Mouse (Mus musculus): ENCODE data around the gene Hist2h2be. TPM values are rescaled to one million over a fixed set of nuclear protein-coding genes. Genes with fewer than 3 reads are reported as not detected.
"Not testable (repeated sequence)": the region's sequence is repeated elsewhere in the genome, so short reads cannot be mapped to it uniquely, and the experiment has no call there.

The Hist2h2be gene
- polyA plus RNA-seq, 1 experiment from 2014 or later: 13.5 TPM

DNA sequence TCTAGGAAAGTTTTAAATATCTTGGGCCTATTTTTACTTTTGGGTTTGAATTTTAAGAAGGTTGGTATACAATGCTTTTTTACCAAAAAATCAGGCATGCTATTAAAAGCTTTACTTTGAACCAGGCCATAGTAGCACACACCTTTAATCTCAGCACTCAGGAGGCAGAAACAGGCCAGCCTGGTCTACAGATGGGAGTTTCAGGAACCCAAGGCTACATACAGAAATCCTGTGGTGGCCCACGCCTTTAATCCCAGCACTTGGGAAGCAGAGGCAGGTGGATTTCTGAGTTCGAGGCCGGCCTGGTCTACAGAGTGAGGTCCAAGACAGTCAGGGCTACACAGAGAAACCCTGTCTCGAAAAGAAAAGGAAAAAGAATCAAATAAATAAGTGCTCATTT, 46.6 kb downstream of the Hist2h2be start:
- H3K4me3 ChIP-seq (replicated peaks): no peak overlapping the region
- peaks cover 21% of the 10 kb centered on the region for H3K4me1 ChIP-seq
- H3K36me3 ChIP-seq: no peaks in the 10 kb centered on the region
- ATAC-seq (ENCODE audit: insufficient number of reproducible peaks, low FRiP score, low TSS enrichment, low read depth): no peak
- peak overlapping the region; percentile 49 for H3K4me2 ChIP-seq (replicated peaks)
- H3K27me3 ChIP-seq: no peaks in the 10 kb centered on the region
- H3K9ac ChIP-seq: no peak overlapping the region
- peak overlapping the region; percentile 95 for H3K27ac ChIP-seq (replicated peaks)
- H3K9me3 ChIP-seq (replicated peaks): no peaks in the 10 kb centered on the region
- WGBS: 74% methylated on average over 4 of the region's 4 CpGs

GRCm38 (mm10) chr3:96268051-96268775, 47.3 kb downstream of the Hist2h2be start, which contains the start of gene Hist2h3b:
Gene Hist2h3b (plus strand): TSS chr3:96268654.
- Histone ChIP-seq H3K9ac (peak within 1 kb of the TSS; percentile 37; the same call in 1 of the 2 replicates), H3K27ac (replicated peaks) (peak within 1 kb of the TSS; percentile 96), H3K36me3 (no peaks in the 10 kb centered on the region), H3K4me1 (peaks cover 21% of the 10 kb centered on the region), H3K4me2 (replicated peaks) (peak within 1 kb of the TSS; percentile 85), H3K9me3 (replicated peaks) (no peaks in the 10 kb centered on the region), H3K27me3 (no peaks in the 10 kb centered on the region), H3K4me3 (replicated peaks) (peak within 1 kb of the TSS; percentile 57)
- WGBS: 16% methylated on average over 30 of the region's 30 CpGs
- ATAC-seq (ENCODE audit: insufficient number of reproducible peaks, low FRiP score, low TSS enrichment, low read depth): peak; percentile 80

- H3K36me3 ChIP-seq; H3K27me3 ChIP-seq; H3K9me3 ChIP-seq (replicated peaks): not testable (repeated sequence)
- Histone ChIP-seq H3K27ac (replicated peaks) (peak overlapping the region; percentile 96), H3K4me3 (replicated peaks) (peak overlapping the region; percentile 57), H3K4me2 (replicated peaks) (peak overlapping the region; percentile 85), H3K9ac (peak overlapping the region; percentile 37; the same call in 1 of the 2 replicates), H3K4me1 (peaks cover 21% of the 10 kb centered on the region)
- ATAC-seq (ENCODE audit: insufficient number of reproducible peaks, low FRiP score, low TSS enrichment, low read depth): peak; percentile 18
- WGBS: 2% methylated on average over 16 of the region's 44 CpGs
Measured at GRCm38 (mm10) chr3:96268776-96269378, 48.0 kb downstream of the Hist2h2be start.

GRCm38 (mm10) chr3:96269511-96270474, 48.9 kb downstream of the Hist2h2be start, which contains the start of gene Hist2h2bb:
Gene Hist2h2bb (plus strand): TSS chr3:96269752.
- H3K4me1 ChIP-seq: peaks cover 13% of the 10 kb centered on the region
- peak; percentile 96 for ATAC-seq (ENCODE audit: insufficient number of reproducible peaks, low FRiP score, low TSS enrichment, low read depth)
- no peaks in the 10 kb centered on the region for H3K9me3 ChIP-seq (replicated peaks)
- no peaks in the 10 kb centered on the region for H3K36me3 ChIP-seq
- H3K9ac ChIP-seq: peak within 1 kb of the TSS; percentile 57
- peak within 1 kb of the TSS; percentile 85 for H3K4me2 ChIP-seq (replicated peaks)
- H3K27me3 ChIP-seq: no peaks in the 10 kb centered on the region
- H3K27ac ChIP-seq (replicated peaks): peak within 1 kb of the TSS; percentile 96
- peak within 1 kb of the TSS; percentile 57 for H3K4me3 ChIP-seq (replicated peaks)
- WGBS: under 1% methylated on average over 45 of the region's 45 CpGs

Small RNA genes within 50 kb of the gene (microRNA-seq; reads per million reads assigned to microRNA genes)
- gene Gm44492 (ENCODE audit: borderline number of aligned reads): not detected
- not detected for gene Gm47311 (ENCODE audit: borderline number of aligned reads)
- not detected for gene Gm47313 (ENCODE audit: borderline number of aligned reads)

Other genes with a start within 250 kb of the Hist2h2be start
- 36.7 and 47.0 TPM in 2 replicates for gene Plekho1, start 225.1 kb upstream of the Hist2h2be start, polyA plus RNA-seq (2015; fragmentation: Nextera tagmentation; extraction: Ambion mirVana)
- gene Vps45, start 162.7 kb upstream of the Hist2h2be start, polyA plus RNA-seq (2015; fragmentation: Nextera tagmentation; extraction: Ambion mirVana): 41.0 and 46.1 TPM in 2 replicates
- gene Otud7b, start 116.6 kb upstream of the Hist2h2be start, polyA plus RNA-seq (2015; fragmentation: Nextera tagmentation; extraction: Ambion mirVana): 22.0 and 26.1 TPM in 2 replicates
- 25.7 and 26.6 TPM in 2 replicates for gene Mtmr11, start 59.1 kb upstream of the Hist2h2be start, polyA plus RNA-seq (2015; fragmentation: Nextera tagmentation; extraction: Ambion mirVana)
- 160 and 167 TPM in 2 replicates for gene Sf3b4, start 48.8 kb upstream of the Hist2h2be start, polyA plus RNA-seq (2015; fragmentation: Nextera tagmentation; extraction: Ambion mirVana)
- 4.8 and 5.6 TPM in 2 replicates for gene Sv2a, start 40.0 kb upstream of the Hist2h2be start, polyA plus RNA-seq (2015; fragmentation: Nextera tagmentation; extraction: Ambion mirVana)
- gene Bola1, start 1.4 kb upstream of the Hist2h2be start, polyA plus RNA-seq (2015; fragmentation: Nextera tagmentation; extraction: Ambion mirVana): 50.9 and 52.6 TPM in 2 replicates
- not detected in 2 replicates for gene Hist2h2ab, start 1.3 kb upstream of the Hist2h2be start, polyA plus RNA-seq (2015; fragmentation: Nextera tagmentation; extraction: Ambion mirVana)
- gene Hist2h2ac, start 239 bp upstream of the Hist2h2be start, polyA plus RNA-seq (2015; fragmentation: Nextera tagmentation; extraction: Ambion mirVana): 5.8 and 10.1 TPM in 2 replicates
- 4.7 and 5.7 TPM in 2 replicates for gene Hist2h3c2, start 18.0 kb downstream of the Hist2h2be start, polyA plus RNA-seq (2015; fragmentation: Nextera tagmentation; extraction: Ambion mirVana)
- 76.7 and 79.1 TPM in 2 replicates for gene Hist2h2aa2, start 19.2 kb downstream of the Hist2h2be start, polyA plus RNA-seq (2015; fragmentation: Nextera tagmentation; extraction: Ambion mirVana)
- gene Hist2h2aa1, start 24.4 kb downstream of the Hist2h2be start, polyA plus RNA-seq (2015; fragmentation: Nextera tagmentation; extraction: Ambion mirVana): 25.9 and 30.4 TPM in 2 replicates
- gene Hist2h3c1, start 25.6 kb downstream of the Hist2h2be start, polyA plus RNA-seq (2015; fragmentation: Nextera tagmentation; extraction: Ambion mirVana): 1.6 TPM in 1 of 2 replicates, not detected in the other
- gene Hist2h4, start 42.2 kb downstream of the Hist2h2be start, polyA plus RNA-seq (2015; fragmentation: Nextera tagmentation; extraction: Ambion mirVana): 8.7 and 11.5 TPM in 2 replicates
- 36.0 and 51.5 TPM in 2 replicates for gene Hist2h3b, start 47.5 kb downstream of the Hist2h2be start, polyA plus RNA-seq (2015; fragmentation: Nextera tagmentation; extraction: Ambion mirVana)
- 7.0 and 8.6 TPM in 2 replicates for gene Hist2h2bb, start 48.6 kb downstream of the Hist2h2be start, polyA plus RNA-seq (2015; fragmentation: Nextera tagmentation; extraction: Ambion mirVana)
- gene Fcgr1, start 72.8 kb downstream of the Hist2h2be start, polyA plus RNA-seq (2015; fragmentation: Nextera tagmentation; extraction: Ambion mirVana): 2.2 and 4.4 TPM in 2 replicates
- gene BC107364, start 231.2 kb downstream of the Hist2h2be start, polyA plus RNA-seq (2015; fragmentation: Nextera tagmentation; extraction: Ambion mirVana): 0.31 TPM in 1 of 2 replicates, not detected in the other

All from embryonic facial prominence, embryonic 15.5 days (tissue).